Mouse (Mus musculus): Measurements from ENCODE around the gene Tspan14. TPM values are rescaled to one million over a fixed set of nuclear protein-coding genes. Genes with fewer than 3 reads are reported as not detected.

The Tspan14 gene
- total RNA-seq, 2 experiments from 2014 or later: 31.5 to 37.3 TPM

DNA sequence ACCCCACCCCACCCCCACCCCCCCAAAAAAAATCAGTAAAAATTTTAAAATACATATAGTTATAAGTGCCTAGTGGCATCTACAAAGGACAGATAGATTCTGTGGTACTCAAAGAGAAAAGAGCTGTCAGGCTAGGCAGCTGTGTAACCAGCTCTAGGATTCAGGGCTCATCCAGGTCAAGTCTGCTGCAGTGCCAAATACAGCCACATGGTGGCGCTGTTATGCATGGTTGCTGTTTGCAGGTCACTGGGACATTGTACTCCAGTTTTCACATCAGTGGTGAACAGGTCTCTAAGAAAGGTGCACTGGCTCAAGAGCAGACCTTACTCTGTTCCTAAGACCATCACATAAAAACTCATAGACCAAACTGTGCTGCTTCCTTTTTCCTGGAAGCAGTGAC is 49.0 kb downstream of the Tspan14 start:
- DNase-seq: peak; percentile 90 to 92

DNA sequence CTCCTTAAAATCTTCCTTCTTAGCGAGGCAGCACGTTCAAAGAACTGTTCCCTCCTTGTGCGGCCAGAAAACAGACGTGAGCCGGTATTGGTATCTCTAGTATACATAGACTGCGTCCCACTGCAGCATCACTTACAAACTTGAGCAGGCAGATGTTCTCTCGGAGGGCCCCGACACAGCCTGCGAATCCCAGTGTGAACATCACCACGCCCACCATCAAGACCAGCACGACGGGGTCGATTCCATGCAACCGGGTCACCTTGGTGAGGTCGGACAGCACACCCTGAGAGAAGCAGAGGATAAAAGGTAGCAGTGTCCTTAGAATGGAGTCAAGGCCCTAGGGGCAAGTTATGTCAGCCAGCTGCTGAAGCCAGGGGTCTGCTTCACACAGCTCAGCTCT is 49.9 kb downstream of the Tspan14 start:
- DNase-seq: no peak

DNA sequence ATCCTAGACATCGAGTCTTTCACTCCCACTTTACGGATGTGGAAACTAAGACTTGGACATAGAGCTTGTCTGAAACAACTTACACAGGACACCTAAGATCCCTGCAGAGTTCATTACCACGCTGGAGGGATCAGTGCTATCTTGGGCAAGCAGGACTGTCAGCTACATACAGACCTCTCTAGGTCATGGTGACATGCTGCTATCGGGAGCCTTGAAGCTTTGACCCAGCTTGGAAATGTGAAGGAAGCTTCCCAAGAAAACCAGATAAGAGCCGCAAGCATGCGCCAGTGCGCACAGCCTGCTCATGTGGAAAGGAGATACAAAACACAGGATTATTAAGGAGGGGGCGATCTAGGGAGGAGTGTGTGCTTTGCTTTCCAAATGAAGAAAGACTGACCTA is 50.8 kb downstream of the Tspan14 start:
- no peak for DNase-seq

DNA sequence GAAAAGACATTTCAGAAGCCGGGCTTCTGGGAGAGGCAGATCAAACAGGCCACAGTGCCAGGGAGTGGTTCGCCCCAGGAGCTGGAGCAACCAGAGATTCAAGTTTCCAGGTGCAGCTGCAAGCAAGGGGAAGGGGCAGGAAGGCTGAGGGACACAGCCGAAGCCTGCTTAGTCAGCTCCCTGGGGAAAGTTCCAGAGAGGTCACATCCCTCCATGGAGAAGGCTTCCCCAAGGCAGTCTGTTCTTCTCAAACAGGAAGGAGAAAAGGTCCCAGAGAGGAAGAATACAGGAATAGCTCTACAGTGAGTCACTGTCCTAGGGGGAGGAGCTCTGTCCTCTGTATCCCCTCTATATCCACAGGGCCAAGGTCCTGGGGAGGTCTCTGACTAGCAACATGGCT is 51.9 kb downstream of the Tspan14 start:
- peak; percentile 49 to 69 for DNase-seq

DNA sequence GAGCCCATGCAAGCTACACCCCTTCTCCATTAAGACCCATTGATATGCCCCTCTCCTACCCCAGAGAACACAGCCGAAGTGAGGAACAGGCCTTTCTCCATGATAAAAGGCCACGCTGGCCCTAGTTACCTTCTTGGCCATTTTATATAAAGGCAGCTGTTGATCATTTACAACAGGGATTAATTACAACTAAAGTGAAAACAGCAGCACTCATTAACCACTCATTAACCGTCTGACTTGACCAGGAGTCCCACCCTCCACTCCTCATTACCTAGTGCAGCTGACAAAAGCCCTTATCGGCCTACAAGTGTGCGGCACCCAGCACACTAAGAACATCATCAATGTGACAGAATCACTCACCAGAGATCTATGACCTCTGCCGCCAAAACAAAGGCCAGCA is 52.9 kb downstream of the Tspan14 start:
- DNase-seq: no peak

DNA sequence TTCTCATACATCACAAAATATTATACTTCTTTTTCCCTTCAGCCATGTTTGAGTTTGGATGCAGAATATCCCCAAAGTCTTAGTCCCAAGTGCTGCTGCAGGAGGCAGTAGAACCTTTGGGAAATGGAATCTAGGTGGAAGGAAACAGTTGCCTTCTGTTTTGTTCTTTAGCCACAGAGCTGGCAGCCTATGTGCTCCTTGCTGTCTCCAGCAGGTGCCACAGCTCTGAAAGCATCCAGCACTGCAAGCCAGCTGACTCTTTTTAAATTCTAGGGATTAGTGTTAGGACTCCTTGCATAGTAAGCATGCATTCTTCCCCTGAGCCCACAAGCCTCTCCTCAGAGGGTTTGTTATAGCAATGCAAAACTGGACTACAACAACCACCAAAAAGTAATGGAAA is 55.1 kb downstream of the Tspan14 start:
- no peak for DNase-seq

DNA sequence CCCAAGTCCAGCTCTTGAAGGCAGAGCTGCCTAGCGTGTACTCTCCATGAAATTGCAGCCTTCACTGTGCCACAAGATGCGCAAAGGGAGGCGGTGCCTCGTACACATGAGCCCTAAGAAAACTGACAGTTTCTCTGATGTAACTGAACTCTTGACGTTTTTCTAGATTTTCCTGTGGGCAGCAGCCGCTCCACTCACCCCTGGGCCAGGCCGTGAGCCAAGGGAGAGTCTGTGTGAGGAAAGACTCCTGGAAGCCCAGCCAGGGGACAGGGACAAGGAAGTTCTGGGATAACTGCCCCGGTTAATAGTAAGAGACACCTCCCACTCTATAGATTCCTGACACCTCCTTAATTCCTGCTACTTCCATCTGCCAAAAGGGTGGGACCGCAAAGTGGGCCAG is 57.8 kb downstream of the Tspan14 start:
- DNase-seq: no peak

DNA sequence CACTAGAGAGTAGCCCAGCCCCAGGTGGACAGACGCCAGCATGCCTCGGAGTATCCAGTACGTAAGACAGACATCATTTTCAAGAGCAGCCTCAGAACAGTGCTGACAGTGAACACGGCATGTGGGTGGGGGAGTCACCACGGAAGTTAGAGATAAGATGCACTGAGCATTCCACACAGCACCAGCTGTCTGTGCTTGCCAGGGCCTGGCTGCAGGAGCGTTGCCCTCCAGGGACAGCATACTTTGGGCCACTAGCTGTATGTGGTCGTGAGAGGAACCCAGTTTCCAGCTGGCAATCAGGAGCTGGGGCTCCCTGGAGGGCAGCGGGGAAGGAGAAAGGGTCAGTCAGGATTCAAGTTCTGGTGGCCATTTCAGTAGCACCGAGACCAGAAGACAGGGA is 59.8 kb downstream of the Tspan14 start:
- no peak for DNase-seq

DNA sequence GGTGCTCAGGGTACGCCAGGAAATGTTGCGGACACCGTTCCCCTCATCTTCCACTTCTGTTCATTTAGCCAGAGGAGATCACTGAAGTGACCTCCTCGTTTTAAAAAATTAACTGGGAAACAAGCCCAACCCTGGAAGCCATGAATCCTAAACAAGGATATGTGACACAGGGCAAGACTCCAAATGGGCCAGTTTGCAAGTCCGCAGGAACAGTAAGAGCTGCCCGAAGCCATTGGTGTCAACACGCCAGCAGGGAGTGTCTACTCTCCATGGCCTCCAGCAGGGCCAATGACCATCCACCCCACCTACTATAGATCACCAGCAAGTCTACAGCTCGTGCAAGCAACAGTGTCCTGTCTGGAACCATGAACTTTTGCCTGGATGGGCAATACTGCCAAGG is 60.8 kb downstream of the Tspan14 start:
- DNase-seq: no peak

DNA sequence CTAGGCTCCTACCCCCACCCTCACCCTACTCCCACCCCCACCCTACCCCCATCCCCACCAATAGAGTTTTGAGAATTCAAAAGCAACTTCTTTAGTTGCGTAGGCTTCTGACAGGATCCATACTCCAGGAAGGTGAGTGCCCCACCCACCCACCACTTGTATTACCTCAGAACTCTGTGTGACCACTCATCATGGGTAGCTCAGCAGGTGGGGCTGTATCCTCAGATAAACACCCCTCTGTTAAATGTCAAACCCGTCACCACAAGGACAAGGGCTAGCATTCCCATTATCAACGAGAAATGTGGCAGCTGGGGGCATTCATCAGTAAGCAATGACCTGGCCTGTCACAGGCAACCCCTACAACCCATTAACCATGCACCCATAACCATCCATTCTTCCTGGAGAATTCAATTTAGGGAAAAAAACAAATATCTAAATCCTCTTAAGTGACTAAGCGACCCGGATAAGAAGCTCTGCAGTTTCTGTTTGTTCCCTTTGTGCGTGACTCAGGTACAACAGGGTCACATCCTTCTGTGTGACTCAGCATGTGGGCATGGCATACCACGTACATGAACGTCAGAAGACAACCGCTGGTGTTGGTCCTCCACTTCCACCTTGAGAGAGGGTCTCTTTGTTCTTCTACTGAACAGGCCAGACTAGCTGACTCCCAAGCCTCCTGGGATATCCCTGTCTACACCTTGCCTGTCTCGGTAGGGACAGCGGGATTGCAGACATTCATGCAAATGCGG is 64.1 kb downstream of the Tspan14 start:
- DNase-seq: peak; percentile 33 to 43

DNA sequence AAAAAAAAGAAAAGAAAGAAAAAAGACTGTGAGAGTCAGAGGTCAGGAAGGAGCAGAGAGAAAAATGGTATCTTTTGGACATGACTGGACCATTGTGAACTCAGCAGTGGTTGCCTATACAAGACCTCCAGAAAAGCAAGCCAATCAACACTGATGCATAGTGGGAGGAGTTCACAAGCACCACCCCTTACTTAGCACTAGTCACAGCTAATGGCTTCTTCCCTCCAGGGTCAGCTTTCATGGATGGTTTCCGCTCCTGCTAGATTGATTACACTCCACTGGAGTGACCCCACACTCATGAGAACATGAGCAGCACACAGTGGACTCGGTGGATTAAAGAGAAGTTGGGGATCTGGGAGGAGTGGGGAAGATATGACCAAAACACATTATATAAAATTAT is 66.3 kb downstream of the Tspan14 start:
- no peak for DNase-seq

DNA sequence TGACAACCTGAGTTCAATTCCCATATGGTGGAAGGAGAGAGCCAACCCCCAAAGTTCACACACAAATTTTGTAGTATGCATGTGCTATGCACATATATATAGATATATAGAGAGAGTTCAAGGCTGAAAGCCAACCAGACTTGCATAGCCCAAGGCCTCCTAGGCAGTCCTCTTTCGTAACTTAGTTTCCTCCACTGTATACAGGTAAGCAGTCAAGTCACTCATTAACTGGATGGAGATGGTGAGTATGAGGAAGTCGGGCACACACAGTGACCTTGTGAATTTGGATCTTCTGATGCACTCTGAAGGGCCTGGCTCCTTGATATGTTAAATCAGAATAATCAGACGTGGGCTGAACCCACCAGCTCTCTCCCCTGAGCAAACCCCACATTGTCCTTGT is 68.7 kb downstream of the Tspan14 start:
- DNase-seq: no peak

DNA sequence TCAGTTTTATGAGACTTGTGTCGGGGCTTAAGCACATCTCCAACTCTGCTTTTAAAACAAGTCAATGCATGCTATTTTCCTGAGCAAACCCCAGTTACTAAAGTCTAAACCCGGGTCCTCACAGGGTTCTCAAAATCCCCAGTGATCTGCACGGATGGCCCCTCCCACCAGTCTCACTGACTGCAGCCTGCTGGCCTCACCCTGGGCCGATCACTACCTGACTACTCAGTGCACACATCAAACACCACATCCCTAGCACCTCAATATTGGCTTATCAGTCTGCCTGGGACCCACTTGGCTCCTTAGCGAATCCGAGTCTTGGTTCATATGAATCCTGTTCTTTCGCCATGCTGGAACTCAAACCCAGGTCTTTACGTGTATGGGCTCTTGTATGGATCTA is 70.9 kb downstream of the Tspan14 start:
- DNase-seq: no peak

DNA sequence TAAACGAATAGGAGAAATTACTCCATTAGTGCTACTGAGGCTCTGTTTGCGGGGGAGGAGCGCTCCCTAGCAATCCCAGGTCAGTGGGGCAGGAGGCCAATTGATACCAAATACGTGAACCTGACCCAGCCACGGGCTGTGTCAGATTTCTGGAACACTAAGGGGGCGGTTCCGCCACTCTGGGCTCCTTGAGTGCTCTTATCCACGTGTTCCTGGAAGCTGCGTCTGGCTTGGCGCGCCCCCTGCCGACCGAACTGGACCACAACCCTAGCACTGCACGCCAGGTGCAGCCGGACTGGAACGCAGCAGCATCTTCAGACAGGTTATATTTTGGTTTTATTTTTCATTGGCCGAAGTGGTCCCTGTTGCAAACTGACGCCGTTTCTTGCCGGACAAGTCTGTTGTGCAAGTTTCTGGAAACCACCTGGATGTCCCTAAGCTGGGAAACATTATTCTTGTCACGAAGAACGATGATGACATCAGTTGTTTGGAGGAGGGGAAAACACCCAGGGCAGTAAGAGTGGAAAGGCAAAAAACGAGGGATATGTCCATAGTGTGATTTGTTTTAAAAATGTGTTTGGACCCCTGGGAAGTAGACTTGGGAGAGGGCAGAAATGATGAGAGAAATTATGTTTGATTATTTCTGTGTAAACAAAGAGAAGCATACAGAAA is 71.9 kb downstream of the Tspan14 start:
- peak; percentile 82 to 84 for DNase-seq

DNA sequence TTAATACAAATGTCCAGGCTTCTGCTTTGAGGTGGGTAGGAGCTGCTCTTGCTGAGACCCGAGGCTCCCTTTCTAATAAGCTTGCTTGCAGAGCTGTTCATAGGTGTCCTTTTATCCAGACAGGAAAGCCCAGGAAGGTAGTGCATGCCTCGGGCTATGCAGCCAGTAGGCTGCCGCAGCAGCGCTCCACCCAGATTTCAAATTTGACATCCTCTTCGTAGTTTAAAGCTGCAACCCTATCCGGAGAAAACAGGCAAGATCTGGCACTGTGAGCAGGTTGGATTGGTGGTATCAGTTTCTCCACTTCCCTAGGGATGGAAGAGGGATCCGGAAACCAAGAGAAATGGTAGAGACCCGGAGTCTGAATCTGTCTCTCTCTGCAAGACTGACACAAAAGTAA is 72.7 kb downstream of the Tspan14 start:
- no peak for DNase-seq

DNA sequence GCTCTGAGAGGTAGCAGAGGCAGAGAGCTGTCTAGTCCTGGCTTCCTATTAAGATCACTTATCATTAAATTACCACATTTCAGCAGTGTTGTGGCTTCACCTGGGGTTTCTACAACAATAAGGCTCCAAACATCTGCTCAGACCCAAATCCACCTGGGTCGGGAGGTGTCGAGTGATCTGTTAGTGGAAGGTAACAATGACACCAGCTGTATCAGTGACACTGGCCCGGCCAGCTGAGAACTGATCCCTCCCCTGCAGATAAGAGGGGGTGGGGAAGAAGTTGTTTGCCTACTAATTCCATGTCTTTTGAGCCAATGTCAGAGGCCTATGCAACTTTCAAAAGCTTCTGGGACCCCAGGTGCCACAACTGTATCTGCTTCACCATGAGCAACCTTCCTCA is 73.4 kb downstream of the Tspan14 start, which contains the start of gene Sh2d4b:
TSS of gene Sh2d4b (minus strand) at position 71 of the 400 bp plus-strand sequence.
- DNase-seq: no peak

DNA sequence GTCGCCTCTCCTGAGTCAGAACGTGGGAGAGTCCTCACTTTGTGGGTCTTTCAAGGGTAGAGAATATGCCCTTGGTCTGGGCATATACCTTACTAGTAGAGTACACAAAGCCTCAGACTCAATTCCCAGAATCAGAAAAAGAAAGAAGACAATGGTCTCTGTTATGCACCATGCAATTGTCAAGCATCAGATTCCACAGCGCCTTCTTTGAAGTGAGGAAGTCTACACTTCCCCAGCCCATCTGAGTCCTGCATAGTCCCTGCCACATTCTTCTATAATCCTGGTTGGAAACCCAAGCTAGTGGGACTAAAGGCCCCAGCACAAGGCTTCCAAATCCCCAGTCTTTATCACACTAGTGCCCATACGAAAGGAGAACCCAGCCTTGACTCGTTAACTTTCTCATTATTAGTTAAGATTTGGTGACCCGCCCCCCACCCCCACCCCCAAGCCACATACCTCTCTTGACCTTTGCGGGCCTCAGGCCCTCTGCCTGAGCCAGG is 74.2 kb downstream of the Tspan14 start:
- DNase-seq: no peak

DNA sequence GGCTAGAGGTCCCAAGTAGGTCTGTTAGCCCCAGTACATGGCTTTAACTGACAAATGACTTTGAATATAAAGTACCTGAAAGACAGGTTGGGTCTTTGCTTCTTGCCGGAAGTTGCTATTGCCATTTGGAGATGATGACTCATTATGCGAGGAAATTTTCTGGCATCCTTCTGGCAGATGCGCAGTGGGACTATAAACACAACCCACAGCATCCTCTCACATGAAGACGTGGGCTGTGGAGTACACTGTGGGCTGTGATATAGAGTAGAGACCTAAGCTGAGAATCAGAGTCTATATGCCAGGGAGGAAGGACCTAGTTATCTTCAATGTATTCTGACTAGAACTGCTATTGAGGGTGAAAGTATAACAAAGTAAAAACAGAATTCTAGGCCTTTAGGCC is 75.1 kb downstream of the Tspan14 start:
- DNase-seq: no peak

DNA sequence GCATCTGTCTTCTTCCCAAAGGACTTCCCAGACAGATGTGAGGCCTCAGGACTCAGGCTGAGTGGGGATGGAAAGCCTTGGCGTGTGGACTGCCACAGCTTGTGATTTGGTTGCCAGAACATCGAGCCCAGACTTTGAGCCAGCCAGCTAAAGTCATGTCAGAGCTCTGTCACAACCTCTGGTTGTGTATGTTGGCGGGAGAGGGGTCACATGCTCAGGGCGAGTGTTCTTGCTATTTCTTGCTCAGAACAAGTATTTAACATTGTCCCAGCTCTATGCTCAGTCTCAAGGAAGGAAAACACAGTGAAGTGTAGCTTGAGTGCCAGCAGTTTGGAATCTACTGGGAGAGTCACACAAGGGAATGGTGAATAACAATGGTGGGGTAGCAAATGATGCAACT is 76.9 kb downstream of the Tspan14 start:
- no peak for DNase-seq

DNA sequence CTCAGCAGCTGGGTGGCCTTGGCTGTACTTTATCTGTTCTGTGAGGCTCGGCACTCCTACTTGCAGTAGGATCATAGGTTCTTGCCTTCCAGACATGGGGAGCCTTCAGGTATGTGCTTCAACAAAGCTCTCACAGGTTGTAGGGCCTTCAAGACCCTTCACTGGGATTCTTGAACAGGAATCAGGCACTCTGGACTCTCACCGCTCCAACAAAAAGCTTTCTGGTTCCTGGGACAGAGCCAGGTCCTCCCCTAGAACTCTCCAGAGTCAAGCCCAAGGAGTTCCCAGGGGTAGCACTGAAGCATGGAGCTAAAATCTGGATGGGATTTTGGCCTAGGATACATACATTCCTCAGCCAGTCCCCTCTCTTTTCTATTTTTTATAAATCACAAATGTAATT is 77.4 kb downstream of the Tspan14 start:
- DNase-seq: no peak

DNA sequence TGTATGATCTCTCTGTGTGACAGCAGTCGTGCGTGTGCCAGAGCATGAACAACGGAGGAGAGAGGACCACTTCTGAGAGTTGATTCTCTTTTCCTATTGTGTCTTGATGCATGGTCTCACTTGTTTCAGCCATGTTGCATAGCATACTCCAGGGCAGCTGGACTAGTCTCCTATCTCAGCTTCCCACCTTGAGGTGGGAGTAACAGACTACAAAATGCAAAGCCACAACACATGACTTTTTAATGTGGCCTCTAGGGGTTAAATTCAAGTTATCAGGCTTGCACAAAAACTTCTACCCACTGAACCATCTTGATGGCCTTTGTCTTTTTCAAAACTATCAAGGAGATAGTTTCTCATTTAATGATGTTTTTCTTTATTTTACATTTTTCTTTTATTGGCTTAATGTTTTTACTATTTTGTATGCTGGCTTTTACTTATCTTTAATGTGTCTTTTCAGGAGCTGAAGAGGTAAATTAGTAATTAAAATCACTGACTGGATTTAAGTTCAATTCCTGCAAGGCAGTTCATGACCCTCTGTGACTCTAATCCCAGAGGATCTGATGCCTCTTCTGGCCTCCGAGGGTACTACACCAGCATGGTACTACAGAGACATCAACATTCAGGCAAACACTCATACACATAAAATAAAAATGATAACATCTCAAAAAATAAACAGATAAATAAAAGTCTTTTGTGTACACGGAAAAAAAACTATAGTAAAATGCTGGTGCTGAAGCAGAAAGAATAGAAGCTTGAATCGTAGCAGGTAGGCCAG is 80.0 kb downstream of the Tspan14 start:
- peak; percentile 18 to 34 for DNase-seq

DNA sequence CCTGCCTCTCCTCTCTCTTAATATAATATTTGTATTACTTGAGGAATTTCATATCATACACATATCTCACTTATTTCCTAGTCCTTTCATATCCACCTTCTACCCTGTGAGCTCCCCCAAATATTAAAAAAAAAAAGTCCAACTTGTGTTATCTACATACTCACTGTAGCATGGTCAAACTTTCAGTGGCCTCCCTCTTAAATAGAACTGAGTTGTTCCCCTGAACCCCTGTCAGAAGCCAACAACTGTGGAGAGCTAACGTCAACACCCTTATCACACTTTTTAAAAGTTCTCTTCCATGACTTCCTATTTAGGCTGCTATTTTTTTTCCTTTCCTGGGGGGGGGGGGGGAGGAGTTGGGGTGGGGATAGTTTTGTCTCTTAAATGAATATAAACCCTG is 80.9 kb downstream of the Tspan14 start:
- DNase-seq: no peak

DNA sequence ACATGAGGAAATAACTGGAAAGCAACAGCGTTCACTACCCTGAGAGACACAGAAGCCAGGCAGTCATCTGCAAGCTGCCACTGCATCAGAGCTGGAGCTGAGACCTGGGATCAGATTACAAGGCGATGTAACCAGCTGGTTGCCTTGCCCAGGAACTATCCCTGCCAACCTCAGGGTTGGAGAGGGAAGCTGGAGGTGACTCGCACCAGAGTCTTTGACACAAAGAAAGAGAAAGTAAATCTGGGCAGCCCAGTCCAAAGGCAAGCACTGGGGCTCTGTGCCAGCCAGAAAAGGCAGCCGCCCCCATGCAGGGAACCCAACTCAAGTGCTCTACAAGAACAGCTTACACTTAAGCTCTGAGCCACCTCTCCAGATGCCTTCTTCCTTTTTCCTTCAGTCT is 81.4 kb downstream of the Tspan14 start:
- DNase-seq: no peak

All from adrenal gland, postnatal 36 days (tissue).